Mouse (Mus musculus) CH12.LX (cell line): Measurements from ENCODE around the gene Gsto1. TPM values are rescaled to one million over a fixed set of nuclear protein-coding genes. Genes with fewer than 3 reads are reported as not detected.

ENCODE experiments used
- DNase-seq: peaks from one replicate; pipeline ENCODE4 v3.0.0-alpha.2; 2013; ENCODE audit errors: extremely low read depth
- H3K27ac ChIP-seq: 2 replicates; pipeline ENCODE4 v1.5.1; 2012; ENCODE audit warnings: low read depth, mild to moderate bottlenecking, control low read depth, moderate library complexity; ENCODE audit not compliant: insufficient read depth
- H3K27me3 ChIP-seq: replicated peaks from 2 replicates; pipeline ENCODE3; 2012; ENCODE audit warnings: inconsistent platforms
- H3K36me3 ChIP-seq, 2 experiments: replicated peaks in 1 of 2; 2 replicates each; pipeline versions ENCODE3 to v1.6.1; 2012; ENCODE audit warnings: inconsistent platforms in 1 of 2, low read length in 1 of 2, mild to moderate bottlenecking in 1 of 2, mixed read lengths in 1 of 2, moderate library complexity in 1 of 2; ENCODE audit not compliant: control insufficient read depth in 1 of 2, insufficient read depth in 1 of 2
- H3K4me1 ChIP-seq, 2 experiments: 2 replicates each; pipeline ENCODE4 v1.6.1; 2012; ENCODE audit warnings: inconsistent platforms in 1 of 2, moderate library complexity in 1 of 2; ENCODE audit not compliant: insufficient read depth in 2 of 2, control insufficient read depth in 1 of 2
- H3K4me2 ChIP-seq: 2 replicates; pipeline ENCODE4 v1.6.1; 2012; ENCODE audit warnings: low read depth, mild to moderate bottlenecking, control low read depth; ENCODE audit not compliant: poor library complexity, insufficient read depth, severe bottlenecking
- H3K4me3 ChIP-seq, 3 experiments: fragments of 150-350 bp in 1 of 3; sonication (generic) in 1 of 3; replicated peaks in 1 of 3; 2 replicates each; pipeline versions ENCODE3 to v1.5.1; 2011 to 2012; ENCODE audit warnings: low read depth in 2 of 3, low read length in 2 of 3, mild to moderate bottlenecking in 2 of 3, moderate library complexity in 2 of 3, control low read depth in 1 of 3, improper control_type of control experiment in 1 of 3, inconsistent platforms in 1 of 3, mixed read lengths in 1 of 3; ENCODE audit not compliant: poor library complexity in 1 of 3
- H3K79me2 ChIP-seq: replicated peaks from 2 replicates; pipeline ENCODE4 v1.6.1; 2012; ENCODE audit warnings: mild to moderate bottlenecking, moderate library complexity; ENCODE audit not compliant: control insufficient read depth, poor library complexity, insufficient read depth, severe bottlenecking; ENCODE audit errors: extremely low read depth
- H3K9ac ChIP-seq: 2 replicates; pipeline ENCODE4 v1.6.1; 2012; ENCODE audit warnings: low read depth, mild to moderate bottlenecking, control low read depth, moderate library complexity; ENCODE audit not compliant: insufficient read depth
- H3K9me3 ChIP-seq: replicated peaks from 2 replicates; pipeline ENCODE3; 2012; ENCODE audit warnings: low read length, inconsistent platforms, mixed read lengths
- CHD1 ChIP-seq: IDR thresholded peaks from 2 replicates; pipeline ENCODE4 v1.6.1; 2012; ENCODE audit warnings: low read depth, low read length, improper control_type of control experiment, inconsistent platforms
- CHD2 ChIP-seq: IDR thresholded peaks from 2 replicates; pipeline ENCODE4 v1.6.1; 2011; ENCODE audit warnings: low read length, improper control_type of control experiment
- CTCF ChIP-seq, 2 experiments: IDR thresholded peaks in 1 of 2; conservative IDR thresholded peaks in 1 of 2; 2 replicates each; pipeline ENCODE4 v1.5.1; 2011 to 2012; ENCODE audit warnings: low read depth in 2 of 2, low read length in 2 of 2, improper control_type of control experiment in 1 of 2, inconsistent platforms in 1 of 2, mild to moderate bottlenecking in 1 of 2, moderate library complexity in 1 of 2
- E2F4 ChIP-seq: IDR thresholded peaks from 2 replicates; pipeline ENCODE4 v1.6.1; 2011; ENCODE audit warnings: low read depth, low read length, improper control_type of control experiment; ENCODE audit not compliant: insufficient replicate concordance
- EP300 ChIP-seq: IDR thresholded peaks from 2 replicates; pipeline ENCODE4 v1.6.1; 2011; ENCODE audit warnings: low read length, improper control_type of control experiment
- JUND ChIP-seq: conservative IDR thresholded peaks from 2 replicates; pipeline ENCODE4 v1.6.1; 2011; ENCODE audit warnings: low read depth, low read length, improper control_type of control experiment
- MAFK ChIP-seq: IDR thresholded peaks from 2 replicates; pipeline ENCODE4 v1.6.1; 2011; ENCODE audit warnings: low read length, improper control_type of control experiment; ENCODE audit not compliant: insufficient replicate concordance
- MAX ChIP-seq: IDR thresholded peaks from 2 replicates; pipeline ENCODE4 v1.6.1; 2011; ENCODE audit warnings: low read length, improper control_type of control experiment
- MEF2A ChIP-seq: IDR thresholded peaks from 2 replicates; pipeline ENCODE4 v1.6.1; 2014; ENCODE audit warnings: low read depth, mild to moderate bottlenecking, inconsistent platforms, low read length, improper control_type of control experiment, borderline replicate concordance
- MXI1 ChIP-seq: IDR thresholded peaks from 2 replicates; pipeline ENCODE4 v1.6.1; 2011; ENCODE audit warnings: mild to moderate bottlenecking, low read depth, low read length, improper control_type of control experiment
- NELFE ChIP-seq: IDR thresholded peaks from 2 replicates; pipeline ENCODE4 v1.6.1; 2011; ENCODE audit warnings: low read depth, low read length, improper control_type of control experiment
- NRF1 ChIP-seq: IDR thresholded peaks from 2 replicates; pipeline ENCODE4 v1.6.1; 2014; ENCODE audit warnings: low read depth, mild to moderate bottlenecking, inconsistent platforms, low read length, improper control_type of control experiment, moderate library complexity
- POLR2A ChIP-seq: IDR thresholded peaks from 2 replicates; pipeline ENCODE4 v1.6.1; 2011; ENCODE audit warnings: low read depth, mild to moderate bottlenecking, improper control_type of control experiment, low read length
- RAD21 ChIP-seq: IDR thresholded peaks from 2 replicates; pipeline ENCODE4 v1.6.1; 2011; ENCODE audit warnings: low read depth, mild to moderate bottlenecking, low read length, improper control_type of control experiment, moderate library complexity
- USF1 ChIP-seq: IDR thresholded peaks from 2 replicates; pipeline ENCODE4 v1.6.1; 2014; ENCODE audit warnings: low read depth, mild to moderate bottlenecking, inconsistent platforms, low read length, improper control_type of control experiment
- ZC3H11A ChIP-seq: IDR thresholded peaks from 2 replicates; pipeline ENCODE4 v1.6.1; 2012; ENCODE audit warnings: low read depth, mild to moderate bottlenecking, inconsistent platforms, low read length, improper control_type of control experiment
- ZKSCAN1 ChIP-seq: IDR thresholded peaks from 2 replicates; pipeline ENCODE4 v1.6.1; 2012; ENCODE audit warnings: low read depth, inconsistent platforms, low read length, improper control_type of control experiment, borderline replicate concordance
- dilution Hi-C: fragments of 300-500 bp; cut with MboI; formaldehyde crosslinking; loops from 2 replicates; pipeline ENCODE4 v1.14.3; 2020; ENCODE audit warnings: low sequenced_read_pairs; ENCODE audit not compliant: extremely low pct_unique_long_range_greater_than_20kb, extremely low pct_ligation_motif_present
- in situ Hi-C: fragments of 300-500 bp; cut with MboI; formaldehyde crosslinking; loops from 3 replicates; pipeline ENCODE4 v1.14.3; 2019; ENCODE audit warnings: low sequenced_read_pairs, low pct_ligation_motif_present, low pct_unique_long_range_greater_than_20kb, mixed read lengths
- polyA plus RNA-seq: library from polyadenylated mRNA; unstranded; fragments of >175 nt; gene quantifications from 2 replicates; pipeline ENCODE4 v1.2.1, GENCODE M21; 2012; ENCODE audit warnings: low read depth; ENCODE audit not compliant: insufficient read length
- total RNA-seq, 2 experiments: library from RNA; depleted of rRNA; stranded (reverse); fragments of 300-350 nt in 1 of 2; fragments of >200 nt in 1 of 2; gene quantifications; 2 replicates each; pipeline ENCODE4 v1.2.3; 2012 to 2014

Gene Gsto1
- total and polyA plus RNA-seq, 3 experiments: 86.5 to 113 (median 111) TPM

- H3K79me2 ChIP-seq: no peaks in the 10 kb centered on the region
- TF ChIP-seq CHD2: no peak
- TF ChIP-seq, all 38 proteins: peak for 0
- no peak overlapping the region for H3K4me3 ChIP-seq
- H3K4me2 ChIP-seq: no peak overlapping the region
- peaks cover 5 to 12% of the 10 kb centered on the region in 2 experiments for H3K4me1 ChIP-seq
- no peak overlapping the region for H3K9ac ChIP-seq
- H3K9me3 ChIP-seq: no peaks in the 10 kb centered on the region
- H3K36me3 ChIP-seq: peaks cover 4% of the 10 kb centered on the region in 2 experiments
- H3K27me3 ChIP-seq: peaks cover 1% of the 10 kb centered on the region
- in situ Hi-C loops: loop anchor here (25.0 kb wide), 1 partner anchor 507 kb away; no protein-coding TSS in a partner anchor
- dilution Hi-C loops: no loop called here
- no peak overlapping the region for H3K27ac ChIP-seq
- DNase-seq: no peak
These were observed 14.2 kb downstream of the Gsto1 start for GRCm38 (mm10) chr19:47868951-47869350.

DNA sequence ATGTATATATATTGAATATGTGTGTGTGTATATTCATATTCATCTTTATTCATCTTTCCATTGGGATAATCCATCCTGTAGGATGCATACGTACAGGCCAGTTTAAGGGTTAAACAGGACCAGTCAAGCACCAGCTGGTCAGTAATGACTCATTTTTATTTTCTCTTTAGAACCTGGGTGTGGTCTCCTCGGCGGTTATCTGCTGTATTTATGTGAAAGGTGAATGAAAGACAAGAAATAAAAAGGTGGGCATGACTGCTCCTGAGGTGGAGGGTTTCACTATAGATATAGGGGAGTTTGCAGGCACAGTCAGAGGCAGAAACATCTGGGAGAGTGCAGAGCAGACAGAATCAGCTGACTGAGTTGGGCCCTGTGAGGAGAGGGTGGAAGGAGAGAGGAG lies 14.7 kb downstream of the Gsto1 start:
- no peaks in the 10 kb centered on the region for H3K36me3 ChIP-seq
- dilution Hi-C loops: no loop called here
- no peaks in the 10 kb centered on the region for H3K79me2 ChIP-seq
- TF ChIP-seq JUND: no peak
- TF ChIP-seq MAX: no peak
- TF ChIP-seq USF1: no peak
- TF ChIP-seq NRF1: no peak
- TF ChIP-seq CHD1: no peak
- TF ChIP-seq MAFK: no peak
- no peak for TF ChIP-seq MXI1
- no peak for TF ChIP-seq RAD21
- TF ChIP-seq CTCF (conservative IDR thresholded peaks at IDR 0.05 in 1 of 2, IDR thresholded peaks at IDR 0.05 in 1 of 2; ENCODE audit: low read depth in 2 of 2, low read length in 2 of 2): no peak
- no peak for TF ChIP-seq ZC3H11A
- no peak for TF ChIP-seq NELFE
- no peak for TF ChIP-seq E2F4
- in situ Hi-C loops: loop anchor here (25.0 kb wide), 1 partner anchor 507 kb away; no protein-coding TSS in a partner anchor
- no peaks in the 10 kb centered on the region for H3K9me3 ChIP-seq
- no peak overlapping the region for H3K4me3 ChIP-seq
- peaks cover 5 to 6% of the 10 kb centered on the region in 2 experiments for H3K4me1 ChIP-seq
- H3K4me2 ChIP-seq: no peak overlapping the region
- peaks cover 4% of the 10 kb centered on the region for H3K27me3 ChIP-seq
- no peak overlapping the region for H3K9ac ChIP-seq
- H3K27ac ChIP-seq: no peak overlapping the region
- DNase-seq: no peak

GRCm38 (mm10) chr19:47870102-47870666 lies 15.4 kb downstream of the Gsto1 start:
- Histone ChIP-seq H3K27ac (no peak overlapping the region), H3K9ac (no peak overlapping the region), H3K79me2 (no peaks in the 10 kb centered on the region), H3K27me3 (peaks cover 4% of the 10 kb centered on the region), H3K4me1 (peaks cover 2 to 4% of the 10 kb centered on the region in 2 experiments; a peak in 3 of 4 replicates), H3K36me3 (no peaks in the 10 kb centered on the region), H3K9me3 (no peaks in the 10 kb centered on the region), H3K4me3 (no peak overlapping the region), H3K4me2 (no peak overlapping the region)
- dilution Hi-C loops: no loop called here
- TF ChIP-seq ZKSCAN1: no peak
- no peak for TF ChIP-seq EP300
- no peak for TF ChIP-seq MEF2A
- TF ChIP-seq POLR2A: no peak
- no peak for TF ChIP-seq NELFE
- DNase-seq: no peak
- in situ Hi-C loops: loop anchor here (25.0 kb wide), 1 partner anchor 508 kb away; no protein-coding TSS in a partner anchor
